Mouse (Mus musculus) kidney, postnatal 14 days (tissue): ENCODE results near the gene E2f3.
A peak's percentile ranks its signal among the peaks of the same experiment; 100 is the strongest.

ENCODE experiments used
- DNase-seq: peaks from one replicate; pipeline ENCODE4 v3.0.0; 2022; ENCODE audit warnings: mixed read lengths

E2f3 gene

GRCm38 (mm10) chr13:29985855-29986755 is at the start of gene E2f3:
Gene E2f3 (minus strand): TSS chr13:29986063.
- DNase-seq: peak; percentile 100

- DNase-seq: no peak
Observed at GRCm38 (mm10) chr13:30034540-30034939, 48.7 kb upstream of the E2f3 start.

GRCm38 (mm10) chr13:30031684-30032335 is 45.9 kb upstream of the E2f3 start:
- no peak for DNase-seq

- DNase-seq: no peak
Observed at GRCm38 (mm10) chr13:30027841-30028240, 42.0 kb upstream of the E2f3 start.

- no peak for DNase-seq
Observed at GRCm38 (mm10) chr13:30022487-30022886, 36.6 kb upstream of the E2f3 start.

- no peak for DNase-seq
Observed at GRCm38 (mm10) chr13:30018573-30018972, 32.7 kb upstream of the E2f3 start.

- DNase-seq: no peak
Observed at GRCm38 (mm10) chr13:30017611-30018010, 31.7 kb upstream of the E2f3 start.

- DNase-seq: no peak
Observed at GRCm38 (mm10) chr13:30014576-30014975, 28.7 kb upstream of the E2f3 start.

GRCm38 (mm10) chr13:30012226-30012625 is 26.4 kb upstream of the E2f3 start:
- no peak for DNase-seq

- DNase-seq: no peak
Observed at GRCm38 (mm10) chr13:30008738-30009137, 22.9 kb upstream of the E2f3 start.

- DNase-seq: no peak
Observed at GRCm38 (mm10) chr13:30005422-30005821, 19.6 kb upstream of the E2f3 start.

- DNase-seq: no peak
Observed at GRCm38 (mm10) chr13:30004849-30005248, 19.0 kb upstream of the E2f3 start.

- DNase-seq: no peak
Observed at GRCm38 (mm10) chr13:30003169-30003568, 17.3 kb upstream of the E2f3 start.

GRCm38 (mm10) chr13:30001041-30001440 is 15.2 kb upstream of the E2f3 start:
- no peak for DNase-seq

GRCm38 (mm10) chr13:29987956-29988355 is 2.1 kb upstream of the E2f3 start:
- DNase-seq: no peak

GRCm38 (mm10) chr13:29986756-29987120 is 875 bp upstream of the E2f3 start:
- no peak for DNase-seq

GRCm38 (mm10) chr13:29985101-29985854 is 585 bp downstream of the E2f3 start:
- DNase-seq: peak; percentile 41

- peak; percentile 87 for DNase-seq
Observed at GRCm38 (mm10) chr13:29984286-29985100, 1.4 kb downstream of the E2f3 start.

GRCm38 (mm10) chr13:29983523-29984191 is 2.2 kb downstream of the E2f3 start:
- DNase-seq: no peak

- peak; percentile 41 for DNase-seq
Observed at GRCm38 (mm10) chr13:29983037-29983436, 2.8 kb downstream of the E2f3 start.

- no peak for DNase-seq
Observed at GRCm38 (mm10) chr13:29982400-29982799, 3.5 kb downstream of the E2f3 start.

GRCm38 (mm10) chr13:29979140-29979564 is 6.7 kb downstream of the E2f3 start:
- no peak for DNase-seq
